Mouse (Mus musculus): ENCODE data around the gene Slc41a3.

DNA sequence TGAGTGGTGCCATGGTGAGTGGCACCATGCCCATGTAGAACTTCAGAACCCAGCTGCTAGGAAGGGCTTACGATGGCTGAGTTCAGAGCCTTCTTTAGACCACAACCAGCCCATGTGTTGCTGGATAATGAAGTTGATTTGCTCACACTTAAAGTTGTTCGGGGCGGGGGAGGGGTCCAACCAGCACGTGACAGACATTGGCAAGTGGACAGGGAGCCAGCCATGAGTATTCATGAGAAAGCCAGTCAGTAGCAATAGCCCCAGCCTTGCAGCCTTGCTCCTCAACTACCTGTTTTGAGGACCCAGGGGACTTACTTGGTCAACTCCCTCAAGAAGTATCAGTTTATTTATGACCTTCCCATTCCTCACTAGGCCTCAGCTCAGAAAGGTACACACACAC, 40.4 kb downstream of the Slc41a3 start:
- TF ChIP-seq CTCF (conservative IDR thresholded peaks at IDR 0.05; ENCODE audit: low read length) (no peak), POU5F1 (IDR thresholded peaks at IDR 0.05; ENCODE audit: borderline replicate concordance, low read length) (no peak)
